Mouse (Mus musculus) ES-E14 (cell line): ENCODE measurements around the gene Olfr1177-ps.

Experiments
- ZC3H11A ChIP-seq: IDR thresholded peaks from 2 replicates; pipeline ENCODE4 v1.6.1; 2012; ENCODE audit warnings: low read depth, mild to moderate bottlenecking, inconsistent platforms, low read length, borderline replicate concordance
- ZNF384 ChIP-seq: IDR thresholded peaks from 2 replicates; pipeline ENCODE4 v1.6.1; 2012; ENCODE audit warnings: low read depth, low read length, inconsistent platforms

GRCm38 (mm10) chr2:88327115-88327514 is 19.2 kb downstream of the Olfr1177-ps start, which contains the start of gene Olfr1175-ps:
- no peak for TF ChIP-seq ZNF384
- no peak for TF ChIP-seq ZC3H11A
